Mouse (Mus musculus): ENCODE measurements around the gene Plg.

- TF ChIP-seq POLR2A (IDR thresholded peaks at IDR 0.05; ENCODE audit: borderline replicate concordance, control insufficient read depth, low read depth, low read length) (no peak), CTCF (IDR thresholded peaks at IDR 0.05; ENCODE audit: control insufficient read depth, insufficient read depth, low read length) (no peak)
These were observed 3.2 kb downstream of the Plg start for GRCm38 (mm10) chr17:12381579-12381978.

All from bone marrow, adult 2 months (tissue).